Mouse (Mus musculus): ENCODE results near the gene Grk1. TPM values are rescaled to one million over a fixed set of nuclear protein-coding genes. Genes with fewer than 3 reads are reported as not detected.

Gene Grk1
- polyA plus RNA-seq (2015; fragmentation: Nextera tagmentation; extraction: Ambion mirVana), result not detected in 2 replicates

DNA sequence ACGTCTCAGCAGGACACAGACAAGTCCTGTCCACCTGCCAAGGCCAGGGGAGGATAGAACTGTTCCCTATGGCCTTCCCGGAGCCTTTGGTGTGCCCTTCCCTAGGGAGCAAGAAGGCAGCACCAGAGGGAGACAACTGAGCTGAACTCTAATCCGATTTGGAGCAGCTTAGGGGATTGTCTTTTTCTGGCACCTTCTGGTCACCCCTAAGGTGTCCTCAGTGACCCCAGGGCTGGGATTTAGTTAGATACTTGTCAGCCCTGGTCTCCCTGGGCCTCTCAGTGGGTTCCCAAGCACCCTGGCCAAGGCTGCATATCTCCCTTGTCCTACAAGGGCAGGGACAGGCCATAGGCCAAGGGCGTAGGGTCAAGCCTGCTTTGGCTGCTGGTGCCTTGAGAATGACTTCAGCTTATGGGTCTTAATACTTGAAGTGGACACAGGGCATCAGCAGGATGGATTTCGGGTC lies at the start of gene Grk1:
TSS of gene Grk1 (plus strand) at position 416 of the 466 bp plus-strand sequence.

DNA sequence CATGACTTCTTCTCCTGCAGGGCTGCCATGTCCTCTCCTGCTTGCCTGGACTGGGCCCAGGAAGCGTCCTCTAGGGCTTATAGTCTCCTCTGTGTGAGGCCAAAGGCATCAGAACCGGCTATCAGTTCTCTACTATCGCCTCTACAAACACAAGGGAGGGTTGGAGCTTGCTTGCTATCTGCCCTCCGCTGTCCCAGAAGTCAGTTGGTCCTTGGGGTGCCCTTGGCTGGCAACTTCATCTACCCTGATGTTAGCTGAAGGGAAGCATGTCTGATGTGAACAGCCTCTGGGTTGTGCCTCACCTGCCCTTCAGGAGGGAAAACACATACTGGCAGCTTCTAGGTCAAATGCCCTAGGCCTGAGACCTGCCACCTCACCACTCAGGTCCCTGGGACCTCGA lies 8.2 kb upstream of the Grk1 start, which contains the start of gene Atp4b:
TSS of gene Atp4b (minus strand) at position 101 of the 400 bp plus-strand sequence.

GRCm38 (mm10) chr8:13434889-13435288 lies 30.0 kb downstream of the Grk1 start, which contains the start of gene Tmem255b:
Tmem255b (plus strand) TSS chr8:13435189.

Other genes starting within 250 kb of the Grk1 start
- gene Lamp1, start 245.9 kb upstream of the Grk1 start, polyA plus RNA-seq (2015; fragmentation: Nextera tagmentation; extraction: Ambion mirVana), result 276 and 297 TPM in 2 replicates
- gene Grtp1, start 204.5 kb upstream of the Grk1 start, polyA plus RNA-seq (2015; fragmentation: Nextera tagmentation; extraction: Ambion mirVana), result 8.1 and 8.7 TPM in 2 replicates
- 106 and 112 TPM in 2 replicates for gene Adprhl1, start 150.9 kb upstream of the Grk1 start, polyA plus RNA-seq (2015; fragmentation: Nextera tagmentation; extraction: Ambion mirVana)
- gene Dcun1d2, start 117.0 kb upstream of the Grk1 start, polyA plus RNA-seq (2015; fragmentation: Nextera tagmentation; extraction: Ambion mirVana), result 20.7 and 20.9 TPM in 2 replicates
- 18.4 and 20.2 TPM in 2 replicates for gene Tmco3, start 116.9 kb upstream of the Grk1 start, polyA plus RNA-seq (2015; fragmentation: Nextera tagmentation; extraction: Ambion mirVana)
- 54.9 and 66.3 TPM in 2 replicates for gene Tfdp1, start 66.3 kb upstream of the Grk1 start, polyA plus RNA-seq (2015; fragmentation: Nextera tagmentation; extraction: Ambion mirVana)
- not detected in 2 replicates for gene Atp4b, start 8.3 kb upstream of the Grk1 start, polyA plus RNA-seq (2015; fragmentation: Nextera tagmentation; extraction: Ambion mirVana)
- gene Tmem255b, start 30.1 kb downstream of the Grk1 start, polyA plus RNA-seq (2015; fragmentation: Nextera tagmentation; extraction: Ambion mirVana), result 2.3 and 2.5 TPM in 2 replicates
- 134 and 141 TPM in 2 replicates for gene Gas6, start 89.4 kb downstream of the Grk1 start, polyA plus RNA-seq (2015; fragmentation: Nextera tagmentation; extraction: Ambion mirVana)
- gene 1700029H14Rik, start 157.4 kb downstream of the Grk1 start, polyA plus RNA-seq (2015; fragmentation: Nextera tagmentation; extraction: Ambion mirVana), result 0.29 TPM in 1 of 2 replicates, not detected in the other